Mouse (Mus musculus) liver, adult (tissue): ENCODE measurements around the gene Copz1.

Experiments
- GATA4 ChIP-seq: IDR thresholded peaks from 2 replicates; pipeline ENCODE4 v1.6.1; 2014; ENCODE audit warnings: mild to moderate bottlenecking, low read length; ENCODE audit not compliant: insufficient replicate concordance

Gene Copz1

DNA sequence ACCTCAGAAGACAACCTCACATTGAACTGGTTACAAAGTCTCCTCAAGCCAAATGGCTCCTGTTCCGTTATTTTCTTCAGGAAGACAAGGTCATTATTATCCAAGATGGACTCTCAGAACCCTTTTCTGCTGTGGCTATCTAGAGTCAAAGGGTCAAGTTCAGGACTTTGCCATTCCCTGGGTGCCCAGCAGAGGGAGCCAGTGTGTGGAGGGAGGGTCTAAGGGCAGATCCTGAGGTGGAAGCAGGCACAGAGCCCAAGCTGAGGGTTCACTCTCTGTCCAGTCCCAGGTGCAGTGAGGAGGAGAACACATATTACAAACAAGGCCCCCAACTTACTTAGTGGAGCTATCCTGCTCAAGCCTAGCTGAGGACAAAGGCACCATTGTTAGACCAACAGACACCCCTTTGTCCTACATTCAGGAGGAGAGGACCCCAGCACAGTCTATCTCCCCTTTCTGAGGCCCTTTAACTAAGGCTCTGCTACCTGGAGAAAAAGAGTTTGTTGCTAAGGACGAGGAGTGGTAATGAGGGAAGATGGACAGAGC, 22.2 kb upstream of the Copz1 start:
- TF ChIP-seq GATA4: peak; percentile 79; the same call in 1 of the 2 replicates

DNA sequence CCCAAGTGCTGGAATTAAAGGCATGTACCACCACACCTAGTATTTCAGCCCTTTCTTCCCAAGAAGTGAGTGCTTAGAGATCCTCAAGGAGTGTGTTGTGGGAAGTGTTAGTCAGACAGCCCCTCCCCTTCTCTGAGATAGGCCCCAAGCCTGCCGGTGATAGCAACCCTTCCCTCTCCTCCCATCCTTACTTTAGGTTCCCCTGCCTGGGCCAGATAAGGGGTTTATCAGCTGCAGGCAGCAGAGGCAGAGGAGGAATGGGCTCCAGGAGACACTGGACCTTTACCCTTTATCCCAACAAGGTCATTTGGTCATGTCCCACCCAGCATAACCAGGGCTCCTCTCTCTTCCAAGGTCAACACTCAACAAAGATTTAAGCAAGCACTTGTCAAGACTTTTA, 20.9 kb upstream of the Copz1 start:
- TF ChIP-seq GATA4: no peak

DNA sequence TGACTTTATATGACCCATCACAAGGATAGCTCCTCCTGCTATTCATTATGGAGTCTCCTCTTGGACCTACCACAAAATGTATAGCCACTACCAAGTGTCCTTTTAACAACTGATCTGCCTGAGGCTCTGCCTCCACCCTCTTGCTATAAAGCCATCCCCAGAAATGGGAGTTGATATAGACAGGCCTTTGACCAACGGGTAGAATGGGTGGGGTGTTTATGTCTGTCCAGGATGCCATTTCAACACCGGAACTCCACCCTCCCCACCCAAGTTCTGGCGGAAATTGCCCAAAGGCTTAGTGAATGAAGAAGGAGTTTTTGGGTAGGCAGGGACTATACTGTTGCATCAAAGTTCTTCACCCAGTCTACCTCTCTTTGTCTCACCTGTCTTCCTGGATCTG, 19.9 kb upstream of the Copz1 start:
- TF ChIP-seq GATA4: no peak

DNA sequence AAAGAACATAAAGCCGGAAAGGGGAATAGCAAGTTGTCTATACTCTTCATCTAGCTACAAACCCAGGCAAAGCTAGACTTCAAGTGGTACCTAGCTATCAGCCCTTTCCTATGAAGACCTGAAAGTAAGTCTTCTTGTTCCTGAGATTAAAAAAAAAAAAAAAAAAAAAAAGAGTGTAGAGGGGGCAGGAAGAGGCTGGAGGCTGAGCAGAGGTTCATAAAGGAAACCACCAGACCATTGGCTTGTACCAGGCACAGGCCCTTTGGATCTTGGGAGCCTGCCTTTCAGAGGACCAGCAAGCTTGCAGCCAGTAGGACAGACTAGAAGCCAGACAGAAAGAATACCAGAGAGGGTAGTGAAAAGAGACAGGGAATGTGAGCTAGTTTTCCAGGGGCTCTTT, 19.2 kb upstream of the Copz1 start:
- no peak for TF ChIP-seq GATA4

DNA sequence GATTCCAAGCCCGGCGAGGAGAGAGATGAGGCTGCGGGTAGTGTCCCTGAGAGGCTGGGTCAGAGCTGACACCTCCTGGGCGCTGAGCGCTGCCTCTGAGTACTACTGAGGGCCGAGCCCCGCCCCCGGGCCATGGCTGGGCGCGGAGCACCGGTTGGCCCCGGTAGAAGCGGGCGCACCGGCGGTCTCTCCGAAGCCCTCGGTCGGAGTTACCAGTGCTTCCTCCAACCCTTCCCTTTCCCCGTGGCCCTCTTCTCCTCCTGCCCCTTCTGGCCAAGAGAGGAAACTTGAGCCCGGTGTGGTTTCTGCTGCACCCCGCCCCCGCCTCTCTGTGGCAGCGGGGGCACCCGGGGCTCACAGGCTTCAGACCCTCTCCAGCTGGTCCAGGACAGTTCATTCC, 17.3 kb upstream of the Copz1 start:
- no peak for TF ChIP-seq GATA4

DNA sequence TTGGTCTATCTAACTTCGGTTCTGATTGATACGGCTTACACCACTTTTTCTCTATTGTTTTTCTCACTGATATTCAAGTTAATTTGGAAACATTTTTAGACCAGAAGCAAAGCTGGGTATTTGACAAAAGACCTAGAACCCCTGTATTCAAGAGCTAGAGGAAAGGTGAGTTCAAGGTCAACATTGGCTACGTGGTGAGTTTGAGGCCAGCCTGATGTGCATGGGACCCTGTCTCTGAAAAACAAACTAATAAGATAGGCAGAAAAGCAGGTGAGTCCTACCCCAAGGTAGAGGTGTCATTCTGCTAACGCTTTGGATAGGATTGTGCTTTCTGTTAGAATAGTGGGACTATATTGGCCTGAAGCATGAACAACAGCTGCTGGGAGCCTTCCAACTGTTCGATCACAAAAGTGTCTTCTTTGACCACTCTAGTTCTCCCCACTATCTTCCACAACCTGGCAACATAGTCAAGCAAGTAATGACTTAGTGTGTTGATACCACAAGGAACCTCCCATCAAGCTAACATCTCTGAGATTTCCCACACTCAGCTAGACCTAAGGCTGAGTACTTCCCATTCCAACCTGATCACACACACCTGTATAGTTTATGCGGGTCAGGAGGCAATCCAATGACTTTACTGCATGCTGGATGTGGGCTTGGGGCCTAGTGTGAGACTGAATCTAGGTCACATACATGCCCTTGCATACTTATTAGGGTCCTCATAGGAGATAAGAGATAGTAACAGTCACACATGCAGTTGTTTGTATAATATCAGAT, 16.1 kb upstream of the Copz1 start:
- no peak for TF ChIP-seq GATA4

DNA sequence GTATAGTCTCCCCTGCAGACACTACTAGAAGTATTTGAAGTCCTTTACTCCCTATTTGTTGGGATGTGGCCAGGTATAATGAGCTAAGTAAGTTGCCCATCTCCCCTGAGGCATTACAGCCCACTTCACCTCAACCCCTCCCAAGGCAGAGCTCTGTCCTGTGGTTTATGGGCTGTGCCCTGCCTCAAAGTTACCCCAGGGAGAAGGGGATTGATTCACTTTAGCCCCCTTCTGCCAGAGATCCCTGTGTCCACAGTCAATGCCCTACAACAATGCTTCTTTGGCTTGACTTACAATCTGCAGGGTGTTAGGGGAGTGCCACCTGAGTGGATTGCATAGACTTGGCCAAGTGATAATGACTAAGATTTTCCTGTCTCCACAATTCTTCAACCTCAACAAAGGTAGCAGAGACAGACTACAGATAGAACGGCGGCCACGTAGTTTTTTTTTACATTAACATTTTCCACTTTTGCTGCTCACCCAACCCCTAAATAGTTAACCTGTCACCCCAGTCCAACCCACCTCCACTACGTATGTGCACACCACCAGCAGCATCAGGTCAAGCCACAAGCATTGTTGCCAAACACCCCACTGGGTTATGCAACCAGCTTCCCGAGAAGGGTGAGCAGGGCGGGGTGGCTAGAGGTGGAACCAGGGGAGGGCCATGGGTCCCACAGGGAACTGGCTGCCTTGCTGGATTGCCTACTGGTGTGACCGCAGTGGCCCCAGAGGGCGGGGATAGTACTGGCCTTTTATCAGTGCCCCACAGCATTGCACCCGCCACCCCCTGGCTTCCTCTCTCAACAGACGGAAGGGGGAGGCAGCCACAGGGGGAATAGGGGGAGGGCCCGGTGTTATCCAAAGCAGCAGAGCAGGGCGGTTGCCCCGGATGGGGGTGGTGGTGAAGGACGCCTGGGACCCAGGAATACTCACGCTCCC, 14.5 kb upstream of the Copz1 start, which contains the start of gene Nfe2:
TSS of gene Nfe2 (minus strand) at position 614 of the 939 bp plus-strand sequence.
- TF ChIP-seq GATA4: peak; percentile 91; the same call in 1 of the 2 replicates

DNA sequence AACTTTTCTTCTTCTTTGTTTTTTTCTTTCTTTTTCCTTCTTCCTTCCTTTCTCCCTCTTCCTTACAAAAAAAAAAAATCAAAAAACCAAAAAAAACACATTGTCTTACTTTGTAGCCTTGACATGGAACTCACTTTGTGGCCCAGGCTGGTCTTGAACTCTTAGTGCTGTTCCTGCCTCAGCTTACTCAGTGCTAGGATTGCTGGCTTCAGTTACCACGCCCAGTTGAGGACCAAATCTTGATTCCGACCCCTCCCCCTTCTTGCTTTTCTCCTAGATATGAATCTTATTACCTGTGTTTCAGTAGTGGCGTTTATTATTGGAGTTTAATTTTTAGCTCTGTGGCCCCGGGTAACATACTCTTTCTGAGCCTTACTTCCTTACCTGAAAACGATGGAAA, 13.4 kb upstream of the Copz1 start:
- TF ChIP-seq GATA4: no peak

DNA sequence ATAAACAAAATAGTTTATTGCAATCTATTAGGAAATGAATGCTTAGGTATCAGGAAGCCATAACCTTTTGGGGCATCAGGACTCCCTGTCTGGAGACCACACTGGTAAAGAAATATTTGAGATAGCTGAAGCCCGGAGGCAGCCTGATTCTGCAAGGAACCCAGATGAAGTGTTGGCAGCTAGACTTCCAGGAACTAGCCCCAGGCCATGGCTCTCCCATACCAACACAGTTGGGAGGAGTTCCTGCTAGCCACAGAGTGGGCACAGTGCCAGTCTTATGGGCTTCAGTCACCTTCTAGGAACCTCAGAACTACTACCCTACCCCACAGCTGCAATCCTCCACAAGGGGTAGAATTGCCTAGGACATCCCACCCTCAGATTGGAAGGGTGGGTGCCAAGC, 12.5 kb upstream of the Copz1 start:
- TF ChIP-seq GATA4: no peak

DNA sequence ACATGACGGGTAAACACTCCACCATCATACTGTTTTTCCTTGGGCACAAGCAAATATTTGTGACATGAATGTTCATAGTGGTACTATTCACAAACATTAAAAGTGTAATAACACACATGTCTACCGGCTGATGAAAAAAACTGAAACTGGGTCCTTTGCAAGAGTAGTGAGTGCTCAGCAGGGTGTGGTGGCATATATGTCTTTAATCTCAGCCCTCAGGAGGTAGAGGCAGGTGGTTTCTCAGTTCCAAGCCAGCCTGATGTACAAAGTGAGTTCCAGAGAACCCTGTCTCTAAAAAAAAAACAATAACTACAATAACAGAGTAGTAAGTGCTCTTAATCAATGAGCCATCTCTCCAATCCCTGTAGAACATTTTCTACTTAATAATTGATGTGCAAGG, 7.7 kb upstream of the Copz1 start:
- no peak for TF ChIP-seq GATA4

DNA sequence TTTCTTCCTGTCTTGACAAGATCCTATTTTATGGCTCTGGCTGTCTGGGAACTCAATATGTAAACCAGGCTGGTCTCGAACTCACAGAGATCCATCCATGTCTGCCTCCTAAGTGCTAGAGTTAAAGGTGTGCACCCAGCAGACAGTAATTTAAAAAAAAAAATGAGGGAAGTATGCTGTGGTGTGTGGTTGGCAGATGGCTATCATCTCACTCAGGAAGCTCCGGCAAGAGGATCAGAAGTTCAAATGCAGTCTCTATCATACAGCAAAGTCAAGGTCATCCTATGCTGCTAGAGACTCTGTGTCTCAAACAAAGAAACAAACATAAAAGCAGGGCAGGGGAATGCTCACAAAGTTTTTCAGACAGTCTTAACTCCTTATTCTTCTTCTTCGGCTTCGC, 3.6 kb upstream of the Copz1 start:
- no peak for TF ChIP-seq GATA4

DNA sequence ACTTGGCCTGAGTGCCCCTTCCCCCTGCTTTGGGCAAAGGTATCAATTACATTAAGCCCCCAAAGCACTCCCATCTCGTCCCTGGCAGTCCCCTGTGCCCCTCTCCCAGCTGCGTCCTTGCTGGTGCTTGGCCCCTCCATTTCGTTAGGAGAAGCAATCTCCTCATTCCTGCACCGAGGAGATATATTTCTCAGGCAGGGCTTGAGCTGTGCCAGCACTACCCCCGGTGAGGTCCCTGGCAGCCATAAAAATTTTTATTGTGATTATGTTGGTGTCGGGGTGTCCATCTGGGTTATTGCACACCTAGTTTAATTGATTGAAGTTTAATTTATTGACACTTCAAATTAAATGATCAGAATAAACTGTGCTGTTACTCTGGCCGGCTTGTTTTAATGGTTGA, 5.4 kb downstream of the Copz1 start:
- TF ChIP-seq GATA4: no peak

DNA sequence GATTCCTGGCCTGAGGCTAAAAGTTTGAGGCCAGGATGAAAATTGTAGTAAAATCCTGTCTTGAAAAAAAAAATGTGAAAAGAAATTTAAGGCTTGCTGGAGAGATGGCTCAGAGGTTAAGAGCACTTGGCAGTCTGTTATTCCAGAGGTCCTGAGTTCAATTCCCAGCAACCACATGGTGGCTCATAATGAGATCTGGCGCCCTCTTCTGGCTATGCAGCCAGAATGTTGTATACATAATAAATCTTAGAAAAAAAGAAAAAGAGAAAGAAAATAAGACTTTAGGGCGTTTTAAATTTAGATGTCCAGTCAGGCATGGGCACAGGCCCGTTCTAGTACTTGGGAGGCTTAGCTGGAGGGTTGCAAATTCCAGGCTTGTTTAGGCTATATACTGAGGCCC, 7.2 kb downstream of the Copz1 start:
- TF ChIP-seq GATA4: no peak

DNA sequence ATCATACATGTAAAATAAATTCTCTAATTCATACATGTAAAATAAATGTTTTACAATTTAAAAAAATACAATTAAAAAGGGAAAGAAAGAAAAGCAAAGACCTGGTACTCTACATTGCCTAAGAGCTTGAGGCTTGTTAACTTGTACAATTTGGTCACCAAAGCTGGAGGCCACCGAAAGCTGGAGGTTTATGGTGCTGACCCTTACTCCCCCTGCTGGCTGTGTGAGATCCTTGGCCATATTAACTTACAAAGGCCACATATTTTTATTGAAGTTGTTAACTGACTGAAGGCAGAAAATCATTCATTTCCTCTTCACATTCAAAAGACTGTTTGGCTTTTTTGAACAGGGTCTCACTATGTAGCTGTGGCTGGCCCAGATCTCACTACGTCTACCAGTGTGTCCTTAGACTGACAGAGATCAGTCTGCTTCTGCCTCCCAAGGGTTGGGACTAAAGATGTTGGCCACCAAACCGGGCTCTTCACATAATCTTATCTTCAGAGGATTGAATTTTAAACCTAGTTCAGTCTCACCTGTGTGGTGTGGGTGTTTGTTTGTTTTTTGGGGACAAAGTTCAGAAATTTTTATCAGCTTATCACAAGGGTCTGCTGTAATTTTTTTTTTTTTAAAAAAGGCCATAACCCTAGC, 8.4 kb downstream of the Copz1 start:
- peak; percentile 68; the same call in 1 of the 2 replicates for TF ChIP-seq GATA4
